Mouse (Mus musculus) kidney, adult 11 months (tissue): ENCODE data around the gene Slc17a5.
A peak's percentile ranks its signal among the peaks of the same experiment; 100 is the strongest.
"Not testable (repeated sequence)": the region's sequence is repeated elsewhere in the genome, so short reads cannot be mapped to it uniquely, and the experiment has no call there.

ENCODE experiments used
- DNase-seq: peaks from one replicate; pipeline ENCODE4 v3.0.0; 2022

The Slc17a5 gene

DNA sequence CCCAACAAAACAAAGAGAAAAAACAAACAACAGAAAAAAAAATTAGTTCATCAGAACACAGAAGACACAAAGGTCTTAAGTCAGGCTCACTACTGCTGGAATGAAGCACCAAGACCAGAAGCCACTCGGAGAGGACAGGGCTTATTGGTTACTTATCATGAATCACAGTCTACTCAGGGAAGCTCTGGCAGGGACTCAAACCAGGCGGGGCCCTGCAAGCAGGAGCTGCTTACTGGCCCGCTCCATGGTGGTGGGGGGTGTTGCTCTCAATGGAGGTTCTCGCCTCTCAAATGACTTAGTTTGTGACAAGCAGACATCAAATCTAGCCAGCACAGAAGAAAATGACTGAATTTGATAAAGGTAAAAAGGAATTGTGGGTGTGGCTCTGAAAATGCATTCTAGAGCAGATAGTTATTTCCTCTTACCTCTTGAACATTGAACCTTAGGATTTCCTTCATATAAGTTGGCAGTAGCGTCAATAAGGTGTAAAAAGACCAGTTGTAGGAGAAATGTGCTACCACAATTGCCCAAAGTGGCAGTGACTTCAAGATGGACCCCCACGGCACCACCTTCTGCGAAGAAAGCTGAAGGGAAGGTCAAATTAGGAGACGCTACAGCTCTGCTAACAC is 29.1 kb downstream of the Slc17a5 start:
- peak; percentile 81 for DNase-seq

GRCm38 (mm10) chr9:78557041-78557440 is 30.8 kb downstream of the Slc17a5 start:
- DNase-seq: peak; percentile 40

GRCm38 (mm10) chr9:78552984-78553383 is 34.9 kb downstream of the Slc17a5 start:
- peak; percentile 59 for DNase-seq

DNA sequence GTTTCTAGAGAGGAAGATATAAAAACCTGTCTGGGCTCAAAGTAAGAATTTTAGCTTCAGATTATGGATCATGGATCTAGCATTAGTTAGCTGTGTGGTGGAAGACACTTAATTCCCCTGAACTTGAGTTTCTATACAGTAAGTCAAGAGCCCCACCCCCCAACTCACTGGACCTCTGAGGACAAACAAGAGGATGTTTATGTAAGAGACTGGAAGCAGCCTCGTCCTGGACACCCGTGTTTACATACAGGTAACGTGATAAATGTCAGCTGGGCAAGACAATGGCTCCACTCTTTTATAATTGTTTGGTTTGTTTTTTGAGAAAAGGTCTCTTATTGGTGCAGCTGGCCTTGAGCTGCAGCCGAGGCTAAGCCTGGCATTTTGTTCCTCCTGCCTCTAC is 36.1 kb downstream of the Slc17a5 start:
- DNase-seq: no peak

DNA sequence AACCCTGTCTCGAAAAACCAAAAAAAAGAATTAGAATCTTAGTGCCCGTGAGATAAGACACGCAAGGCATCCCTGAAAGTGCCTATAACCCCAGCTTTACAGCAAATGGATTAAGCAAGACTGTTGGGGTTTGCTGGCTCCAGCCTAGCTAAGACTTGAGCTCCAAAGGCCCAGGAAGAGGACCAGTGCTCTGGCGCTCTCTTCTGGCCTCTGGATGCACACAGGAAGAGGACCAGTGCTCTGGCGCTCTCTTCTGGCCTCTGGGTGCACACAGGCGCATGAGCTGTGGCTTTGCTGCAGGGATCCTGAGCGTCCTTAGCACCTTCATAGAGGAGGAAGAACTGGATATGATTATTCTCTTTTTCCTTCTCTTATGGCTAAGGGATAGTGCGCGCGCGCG is 40.1 kb downstream of the Slc17a5 start:
- DNase-seq: no peak

GRCm38 (mm10) chr9:78546944-78547343 is 40.9 kb downstream of the Slc17a5 start:
- DNase-seq: no peak

- DNase-seq: no peak
Observed at GRCm38 (mm10) chr9:78541758-78542157, 46.1 kb downstream of the Slc17a5 start.

GRCm38 (mm10) chr9:78538421-78538820 is 49.4 kb downstream of the Slc17a5 start:
- DNase-seq: no peak

GRCm38 (mm10) chr9:78537154-78537873 is 50.5 kb downstream of the Slc17a5 start:
- no peak for DNase-seq

GRCm38 (mm10) chr9:78534606-78535005 is 53.2 kb downstream of the Slc17a5 start:
- DNase-seq: no peak

- peak; percentile 70 for DNase-seq
Observed at GRCm38 (mm10) chr9:78533296-78533935, 54.4 kb downstream of the Slc17a5 start.

DNA sequence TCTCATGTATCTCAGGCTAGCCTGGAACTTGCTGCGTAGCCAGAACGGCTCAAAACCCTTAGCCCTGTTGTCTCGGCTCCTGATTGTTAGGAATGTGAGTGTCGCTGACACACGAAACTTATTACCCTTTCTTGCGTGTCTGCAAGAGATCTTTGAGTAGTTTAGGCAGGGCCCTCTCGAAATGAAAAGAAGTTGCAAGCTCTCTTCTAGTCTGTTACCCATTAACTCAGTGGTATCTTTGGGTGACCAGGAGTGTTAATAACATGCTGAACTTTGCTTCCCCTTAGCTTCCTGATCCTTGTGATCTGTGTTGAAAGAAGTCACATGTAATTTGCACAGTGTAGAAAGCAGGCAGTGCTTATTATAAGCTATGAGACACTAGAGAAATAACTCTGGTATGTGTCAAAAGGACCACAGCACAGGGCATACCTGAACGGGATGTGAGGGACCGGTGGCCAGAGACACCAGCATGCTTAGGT is 55.5 kb downstream of the Slc17a5 start:
- peak; percentile 65 for DNase-seq

GRCm38 (mm10) chr9:78531816-78532215 is 56.0 kb downstream of the Slc17a5 start:
- peak; percentile 40 for DNase-seq

GRCm38 (mm10) chr9:78527767-78528381 is 60.0 kb downstream of the Slc17a5 start:
- DNase-seq: peak; percentile 88

- DNase-seq: peak; percentile 77
Observed at GRCm38 (mm10) chr9:78527301-78527761, 60.5 kb downstream of the Slc17a5 start.

DNA sequence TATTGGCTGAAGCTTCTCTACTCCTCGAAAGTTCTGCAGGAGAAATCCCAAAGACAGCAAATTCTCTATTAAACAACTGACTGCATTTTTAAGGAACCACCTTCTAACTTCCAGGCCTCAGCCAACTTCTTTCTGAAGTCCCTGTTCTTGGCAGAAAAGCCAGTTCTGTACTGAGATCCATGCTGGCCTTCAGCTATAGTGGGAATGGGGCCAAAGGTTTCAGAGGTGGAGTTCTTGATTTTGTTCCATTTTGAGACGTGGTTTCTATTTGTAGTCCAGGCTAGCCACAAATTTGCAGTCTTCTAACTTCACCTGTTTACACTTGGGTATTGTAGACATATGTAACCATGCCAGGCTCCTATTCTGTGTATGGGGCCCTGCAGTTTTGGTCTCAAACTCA is 61.6 kb downstream of the Slc17a5 start:
- DNase-seq: no peak

DNA sequence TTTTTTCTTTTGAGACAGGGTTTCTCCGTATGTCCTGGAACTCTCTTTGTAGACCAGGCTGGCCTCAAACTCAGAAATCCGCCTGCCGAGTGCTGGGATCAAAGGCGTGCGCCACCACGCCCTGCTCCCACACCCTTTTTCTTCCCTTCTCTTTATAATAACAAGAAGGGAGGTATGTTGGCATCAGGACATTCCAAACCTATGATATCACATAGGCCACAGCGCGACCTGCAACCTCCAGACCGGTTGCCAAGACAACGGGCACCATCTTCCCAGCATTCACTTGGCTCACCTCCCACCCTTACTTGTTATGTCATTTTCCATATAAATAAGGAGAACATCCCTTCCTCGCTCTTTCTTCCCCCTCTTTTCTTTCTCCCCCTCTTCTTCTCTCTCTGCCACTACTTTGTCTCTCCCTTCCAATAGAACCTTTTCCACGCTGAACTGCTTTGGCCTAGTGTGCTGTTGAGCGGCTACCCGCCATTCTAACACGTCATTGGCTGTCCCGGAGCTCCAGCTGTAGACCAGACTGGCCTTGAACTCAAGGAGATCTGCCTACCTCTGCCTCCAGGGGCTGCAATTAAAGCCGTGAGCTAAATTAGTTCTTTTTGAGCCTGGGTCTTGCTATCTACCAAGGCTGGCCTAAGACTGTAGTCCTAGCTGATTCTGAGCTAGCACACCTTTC is 62.2 kb downstream of the Slc17a5 start:
- DNase-seq: no peak

GRCm38 (mm10) chr9:78521689-78522088 is 66.2 kb downstream of the Slc17a5 start:
- DNase-seq: no peak

GRCm38 (mm10) chr9:78520780-78521601 is 66.8 kb downstream of the Slc17a5 start:
- DNase-seq: peak; percentile 75

- DNase-seq: peak; percentile 61
Observed at GRCm38 (mm10) chr9:78520127-78520779, 67.6 kb downstream of the Slc17a5 start.

GRCm38 (mm10) chr9:78517237-78517636 is 70.6 kb downstream of the Slc17a5 start:
- not testable (repeated sequence) for DNase-seq
